Mouse (Mus musculus) stomach, embryonic 16.5 days (tissue): Measurements from ENCODE around the gene Zfp422. TPM values are rescaled to one million over a fixed set of nuclear protein-coding genes. Genes with fewer than 3 reads are reported as not detected.
"Not testable (repeated sequence)": the region's sequence is repeated elsewhere in the genome, so short reads cannot be mapped to it uniquely, and the experiment has no call there.

Source experiments
- ATAC-seq: fragments of 200-750 bp; cut with Nextera tagmentation; 2 replicates; pipeline ENCODE4 v1.8.0; 2017; ENCODE audit warnings: moderate number of reproducible peaks, moderate TSS enrichment; ENCODE audit not compliant: insufficient read depth, low FRiP score
- H3K27ac ChIP-seq: fragments of 300-500 bp; sonication (generic); 2 replicates; pipeline ENCODE4 v1.5.1; 2014; ENCODE audit warnings: low read length
- H3K27me3 ChIP-seq: fragments of 300-500 bp; sonication (generic); 2 replicates; pipeline ENCODE4 v1.6.1; 2014; ENCODE audit warnings: low read length, control low read depth, mixed read lengths; ENCODE audit not compliant: control insufficient read depth, insufficient read depth
- H3K36me3 ChIP-seq: fragments of 300-500 bp; sonication (generic); 2 replicates; pipeline ENCODE4 v1.6.1; 2014; ENCODE audit warnings: low read length; ENCODE audit not compliant: control insufficient read depth, insufficient read depth
- H3K4me1 ChIP-seq: fragments of 300-500 bp; sonication (generic); 2 replicates; pipeline ENCODE4 v1.6.1; 2014; ENCODE audit warnings: low read length, control low read depth, mixed read lengths; ENCODE audit not compliant: control insufficient read depth, insufficient read depth
- H3K4me2 ChIP-seq: fragments of 300-500 bp; sonication (generic); 2 replicates; pipeline ENCODE4 v1.6.1; 2014; ENCODE audit warnings: low read depth, low read length, mixed read lengths
- H3K4me3 ChIP-seq: fragments of 300-500 bp; sonication (generic); replicated peaks from 2 replicates; pipeline ENCODE4 v1.5.1; 2014; ENCODE audit warnings: mild to moderate bottlenecking, low read length
- H3K9ac ChIP-seq: fragments of 300-500 bp; sonication (generic); 2 replicates; pipeline ENCODE4 v1.6.1; 2014; ENCODE audit warnings: low read length
- H3K9me3 ChIP-seq: fragments of 300-500 bp; sonication (generic); replicated peaks from 2 replicates; pipeline ENCODE4 v1.6.1; 2016; ENCODE audit warnings: low read length, control low read depth; ENCODE audit not compliant: control insufficient read depth
- WGBS: fragments of 180-500 bp; shearing (Covaris S2); extraction: QIAGEN DNeasy Blood & Tissue Kit; methylation state at CpG from one replicate; pipeline ENCODE4 v1.1.7; 2014; 5-methylcytosine and 5-hydroxymethylcytosine counted together
- microRNA-seq: library from miRNA; unstranded; fragments of <30 nt; microRNA quantifications from one replicate; pipeline ENCODE4, GENCODE M21; 2016
- polyA plus RNA-seq: library from polyadenylated mRNA; unstranded; fragments of >200 nt; fragmentation: Nextera tagmentation; extraction: Ambion mirVana; gene quantifications from 2 replicates; pipeline ENCODE4 v1.2.1, GENCODE M21; 2015

Gene Zfp422
- polyA plus RNA-seq, 1 experiment from 2014 or later, result 123 TPM

- H3K9me3 ChIP-seq, H3K27ac ChIP-seq, H3K27me3 ChIP-seq, H3K36me3 ChIP-seq, ATAC-seq, H3K4me2 ChIP-seq, H3K9ac ChIP-seq, H3K4me3 ChIP-seq, H3K4me1 ChIP-seq: not testable (repeated sequence)
- WGBS, result 95% methylated on average over 9 of the region's 9 CpGs
Measured at GRCm38 (mm10) chr6:116626417-116626816, 2.4 kb downstream of the Zfp422 start.

- no peaks in the 10 kb centered on the region for H3K27me3 ChIP-seq
- H3K4me3 ChIP-seq, result no peak overlapping the region
- no peak overlapping the region for H3K9ac ChIP-seq
- H3K4me1 ChIP-seq, result no peaks in the 10 kb centered on the region
- 47% methylated on average over 8 of the region's 8 CpGs for WGBS
- no peak for ATAC-seq
- H3K36me3 ChIP-seq, result 0 out of 2 replicates have a peak, but pooled peaks cover under 1% of the 10 kb centered on the region
- no peak overlapping the region for H3K27ac ChIP-seq
- H3K4me2 ChIP-seq, result no peak overlapping the region
- no peaks in the 10 kb centered on the region for H3K9me3 ChIP-seq
Measured at GRCm38 (mm10) chr6:116621318-116622023, 7.3 kb downstream of the Zfp422 start.

- Histone ChIP-seq H3K9me3 (no peaks in the 10 kb centered on the region), H3K4me2 (no peak overlapping the region), H3K36me3 (no peaks in the 10 kb centered on the region), H3K27ac (no peak overlapping the region), H3K4me3 (no peak overlapping the region), H3K27me3 (no peaks in the 10 kb centered on the region), H3K4me1 (no peaks in the 10 kb centered on the region), H3K9ac (no peak overlapping the region)
- ATAC-seq, result no peak
Measured at GRCm38 (mm10) chr6:116618073-116618472, 10.7 kb downstream of the Zfp422 start.

- no peaks in the 10 kb centered on the region for H3K4me1 ChIP-seq
- H3K27ac ChIP-seq, result no peak overlapping the region
- H3K4me3 ChIP-seq, result no peak overlapping the region
- WGBS, result 88% methylated on average over 2 of the region's 2 CpGs
- ATAC-seq, result no peak
- no peak overlapping the region for H3K4me2 ChIP-seq
- H3K36me3 ChIP-seq, result no peaks in the 10 kb centered on the region
- H3K9ac ChIP-seq, result no peak overlapping the region
- H3K27me3 ChIP-seq, result no peaks in the 10 kb centered on the region
- H3K9me3 ChIP-seq, result no peaks in the 10 kb centered on the region
Measured at GRCm38 (mm10) chr6:116615719-116616118, 13.1 kb downstream of the Zfp422 start.

- Histone ChIP-seq H3K4me3 (no peak overlapping the region), H3K4me2 (no peak overlapping the region), H3K9ac (no peak overlapping the region), H3K27ac (no peak overlapping the region), H3K9me3 (no peaks in the 10 kb centered on the region), H3K36me3 (no peaks in the 10 kb centered on the region), H3K27me3 (no peaks in the 10 kb centered on the region), H3K4me1 (no peaks in the 10 kb centered on the region)
- WGBS, result 47% methylated on average over 4 of the region's 4 CpGs
- no peak for ATAC-seq
Measured at GRCm38 (mm10) chr6:116607230-116607629, 21.6 kb downstream of the Zfp422 start.

GRCm38 (mm10) chr6:116600969-116601368 lies 27.8 kb downstream of the Zfp422 start:
- not testable (repeated sequence) for ATAC-seq

GRCm38 (mm10) chr6:116584095-116584494 lies 44.7 kb downstream of the Zfp422 start, which contains the start of gene Olfr215:
Olfr215 (minus strand) TSS chr6:116584195.
- Histone ChIP-seq H3K36me3 (no peaks in the 10 kb centered on the region), H3K4me3 (no peak within 1 kb of the TSS), H3K9ac (no peak within 1 kb of the TSS), H3K27me3 (no peaks in the 10 kb centered on the region), H3K4me2 (no peak within 1 kb of the TSS), H3K27ac (no peak within 1 kb of the TSS), H3K4me1 (no peaks in the 10 kb centered on the region), H3K9me3 (no peaks in the 10 kb centered on the region)
- WGBS, result 68% methylated on average over 4 of the region's 4 CpGs
- no peak for ATAC-seq

More at GRCm38 (mm10) chr6:116600969-116601368, 27.8 kb downstream of the Zfp422 start:
- H3K4me1 ChIP-seq, H3K9me3 ChIP-seq, H3K36me3 ChIP-seq, H3K27me3 ChIP-seq, H3K27ac ChIP-seq, H3K9ac ChIP-seq, H3K4me3 ChIP-seq, H3K4me2 ChIP-seq: not testable (repeated sequence)

Small RNAs within 50 kb of the gene (microRNA-seq; reads per million reads assigned to microRNA genes)
- 0.83 reads per million for gene Mir7043

Other genes with a start within 250 kb of the Zfp422 start
- gene Alox5, start 167.8 kb downstream of the Zfp422 start, polyA plus RNA-seq, result 3.4 and 3.9 TPM in 2 replicates
- gene Olfr211, start 139.9 kb downstream of the Zfp422 start, polyA plus RNA-seq, result not detected in 2 replicates
- gene Olfr212, start 122.5 kb downstream of the Zfp422 start, polyA plus RNA-seq, result not detected in 2 replicates
- gene Olfr213, start 90.5 kb downstream of the Zfp422 start, polyA plus RNA-seq, result not detected in 2 replicates
- 0.32 and 2.3 TPM in 2 replicates for gene Gm5580, start 77.9 kb downstream of the Zfp422 start, polyA plus RNA-seq
- not detected in 2 replicates for gene Olfr214, start 74.8 kb downstream of the Zfp422 start, polyA plus RNA-seq
- gene Olfr215, start 44.8 kb downstream of the Zfp422 start, polyA plus RNA-seq, result not detected in 2 replicates
- gene Depp1, start 21.6 kb upstream of the Zfp422 start, polyA plus RNA-seq, result 30.6 and 40.4 TPM in 2 replicates
- gene Rassf4, start 45.0 kb upstream of the Zfp422 start, polyA plus RNA-seq, result 8.8 and 10.3 TPM in 2 replicates
- gene Tmem72, start 87.9 kb upstream of the Zfp422 start, polyA plus RNA-seq, result 0.11 and 0.40 TPM in 2 replicates